ENCODE assay signal across 18 mouse cellular contexts in the genomic region with DNA sequence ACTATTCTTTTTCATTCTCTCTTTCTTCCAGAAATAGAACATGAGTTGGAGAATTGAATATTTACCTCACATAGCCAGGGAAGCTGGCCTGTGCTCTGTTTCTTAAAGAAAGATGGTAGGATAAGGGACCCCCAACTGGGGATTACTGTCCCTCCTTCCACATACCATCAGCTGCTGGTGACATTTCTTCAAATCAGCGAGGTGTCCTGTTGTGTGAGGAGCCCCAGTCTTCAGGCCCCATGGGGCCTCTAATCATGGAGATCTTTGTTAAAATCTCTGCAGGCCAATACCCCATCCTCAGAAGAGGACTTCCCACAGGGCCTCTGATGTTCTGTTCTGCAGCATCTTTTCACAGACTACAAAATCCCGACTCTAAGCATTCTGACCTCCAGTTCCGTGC.
"Had no signal": no experiment of that assay in that cellular context is flagged by ENCODE, and none has a peak within 500 bp of the region (broad histone marks: within the 10 kb centered on the region; RNA-seq: fewer than 3 reads in every experiment).

No protein-coding gene starts in this region.

- H3K27ac ChIP-seq: liver, embryonic 13.5 days; liver, embryonic 15.5 days; lung, embryonic 15.5 days; macrophage; neural tube, embryonic 12.5 days had no signal

- H3K36me3 ChIP-seq: liver, embryonic 13.5 days; liver, embryonic 15.5 days; lung, embryonic 15.5 days; midbrain, embryonic 13.5 days; neural tube, embryonic 12.5 days had no signal

- H3K4me3 ChIP-seq: liver, embryonic 13.5 days; liver, embryonic 15.5 days; lung, embryonic 15.5 days; megakaryocyte, embryonic 14.5 days; midbrain, embryonic 13.5 days; neural tube, embryonic 12.5 days had no signal

- H3K9ac ChIP-seq: liver, embryonic 13.5 days; liver, embryonic 15.5 days; liver, postnatal 0 days; lung, embryonic 15.5 days; midbrain, embryonic 13.5 days; neural tube, embryonic 12.5 days had no signal

- H3K27me3 ChIP-seq: liver, embryonic 13.5 days; liver, embryonic 15.5 days; lung, embryonic 15.5 days; megakaryocyte, embryonic 14.5 days; midbrain, embryonic 13.5 days; neural tube, embryonic 12.5 days had no signal

- DNase-seq: liver, embryonic 13.5 days; liver, postnatal 0 days; lung, adult 2 months; lung, postnatal 14 days; lung, postnatal 36 days; right cerebral cortex, postnatal 25 days; right cerebral cortex, postnatal 4 days; spleen, adult 18-20 months; thymus, adult 18-20 months; thymus, postnatal 14 days; thymus, postnatal 36 days had no signal

- H3K4me1 ChIP-seq: liver, embryonic 13.5 days; liver, embryonic 15.5 days; megakaryocyte, embryonic 14.5 days; neural tube, embryonic 12.5 days had no signal

- H3K4me2 ChIP-seq: liver, embryonic 13.5 days; liver, embryonic 15.5 days; lung, embryonic 15.5 days; midbrain, embryonic 13.5 days; neural tube, embryonic 12.5 days had no signal

- H3K9me3 ChIP-seq: liver, embryonic 13.5 days; liver, embryonic 15.5 days; lung, embryonic 15.5 days; megakaryocyte, embryonic 14.5 days; midbrain, embryonic 13.5 days; neural tube, embryonic 12.5 days had no signal

- ATAC-seq: liver, postnatal 0 days; lung, postnatal 0 days; midbrain, embryonic 13.5 days had no signal
